Mouse (Mus musculus) heart, embryonic 15.5 days (tissue): ENCODE results near the gene Tekt1. TPM values are rescaled to one million over a fixed set of nuclear protein-coding genes. Genes with fewer than 3 reads are reported as not detected.
"Not testable (repeated sequence)": the region's sequence is repeated elsewhere in the genome, so short reads cannot be mapped to it uniquely, and the experiment has no call there.

ENCODE experiments used
- ATAC-seq: fragments of 200-750 bp; cut with Nextera tagmentation; replicated peaks from 2 replicates; pipeline ENCODE4 v1.8.0; 2017; ENCODE audit warnings: low read depth, moderate TSS enrichment; ENCODE audit not compliant: insufficient number of reproducible peaks, insufficient read depth, low FRiP score
- H3K27ac ChIP-seq: fragments of 300-500 bp; sonication (generic); 2 replicates; pipeline ENCODE4 v1.5.1; 2015; ENCODE audit warnings: mild to moderate bottlenecking, inconsistent platforms
- H3K27me3 ChIP-seq: fragments of 300-500 bp; sonication (generic); 2 replicates; pipeline ENCODE4 v1.6.1; 2015; ENCODE audit warnings: inconsistent platforms
- H3K36me3 ChIP-seq: fragments of 300-500 bp; sonication (generic); 2 replicates; pipeline ENCODE4 v1.6.1; 2015; ENCODE audit warnings: mild to moderate bottlenecking, inconsistent platforms
- H3K4me1 ChIP-seq: fragments of 300-500 bp; sonication (generic); replicated peaks from 2 replicates; pipeline ENCODE4 v1.6.1; 2015; ENCODE audit warnings: inconsistent platforms
- H3K4me2 ChIP-seq: fragments of 300-500 bp; sonication (generic); 2 replicates; pipeline ENCODE4 v1.6.1; 2015; ENCODE audit warnings: inconsistent platforms, mild to moderate bottlenecking, moderate library complexity
- H3K4me3 ChIP-seq: fragments of 300-500 bp; sonication (generic); 2 replicates; pipeline ENCODE4 v1.5.1; 2015; ENCODE audit warnings: mild to moderate bottlenecking, inconsistent platforms
- H3K9ac ChIP-seq: fragments of 300-500 bp; sonication (generic); 2 replicates; pipeline ENCODE4 v1.6.1; 2015; ENCODE audit warnings: mild to moderate bottlenecking, inconsistent platforms
- H3K9me3 ChIP-seq: fragments of 300-500 bp; sonication (generic); replicated peaks from 2 replicates; pipeline ENCODE4 v1.6.1; 2016; ENCODE audit warnings: inconsistent platforms
- WGBS: fragments of 180-500 bp; shearing (Covaris S2); methylation state at CpG from one replicate; pipeline ENCODE4 v1.1.7; 2015; ENCODE audit warnings: mixed read lengths; 5-methylcytosine and 5-hydroxymethylcytosine counted together
- polyA plus RNA-seq: library from polyadenylated mRNA; unstranded; fragments of >200 nt; fragmentation: Nextera tagmentation; extraction: Ambion mirVana; gene quantifications from 2 replicates; pipeline ENCODE4 v1.2.1, GENCODE M21; 2015

Gene Tekt1
- polyA plus RNA-seq, 1 experiment from 2014 or later: 0.72 TPM

DNA sequence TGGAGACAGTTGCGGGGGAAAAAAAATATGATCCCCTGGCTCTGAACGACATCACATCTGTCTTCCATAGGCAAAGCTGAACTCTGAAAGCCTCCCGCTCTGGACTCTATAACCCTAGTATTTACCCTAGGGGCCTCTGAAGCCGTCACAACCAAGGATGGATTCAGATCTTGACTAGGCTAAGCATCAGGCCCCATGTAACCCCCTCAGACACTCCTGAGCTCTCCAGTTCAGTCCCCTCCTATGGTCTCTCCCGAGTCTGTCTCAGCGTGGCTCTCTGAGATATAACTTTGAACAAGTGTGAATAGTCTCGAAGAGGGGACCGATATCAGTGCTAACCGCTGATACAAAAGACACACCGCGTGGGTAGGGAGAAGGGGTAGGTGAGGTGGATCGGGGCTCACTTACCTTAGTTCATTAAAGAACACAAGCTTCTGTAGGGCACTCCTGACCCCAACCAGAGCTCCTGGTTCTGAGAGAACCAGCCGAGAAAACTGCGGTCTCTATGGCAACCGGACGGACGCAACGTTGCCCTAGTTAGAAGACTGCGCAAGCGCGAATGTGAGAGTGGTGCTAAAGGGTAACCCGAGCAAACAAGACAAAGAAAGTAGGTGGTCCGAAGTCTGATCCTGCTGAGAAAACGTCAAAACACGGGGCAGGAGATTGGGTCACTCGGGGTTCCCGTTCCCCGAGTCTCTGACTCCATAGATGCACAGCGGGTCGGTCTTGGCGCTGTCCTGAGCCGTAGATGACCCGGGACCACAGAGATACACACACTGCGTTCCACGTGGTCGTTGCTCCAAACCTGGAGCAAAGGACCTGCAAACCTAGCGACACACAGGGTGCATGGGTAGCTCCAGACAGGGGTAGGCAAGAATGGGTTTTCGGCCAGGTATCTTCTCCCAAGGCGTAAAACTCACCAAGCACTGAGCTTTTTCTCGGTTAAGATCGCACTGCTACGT lies 576 bp downstream of the Tekt1 start:
- 10% methylated on average over 42 of the region's 42 CpGs for WGBS
- Histone ChIP-seq H3K9ac (peak overlapping the region; percentile 45), H3K36me3 (no peaks in the 10 kb centered on the region), H3K27ac (no peak overlapping the region), H3K27me3 (no peaks in the 10 kb centered on the region; the same call in 1 of the 2 replicates), H3K4me2 (peak overlapping the region; percentile 92), H3K4me1 (peaks cover 15% of the 10 kb centered on the region; the same call in 1 of the 2 replicates), H3K9me3 (no peaks in the 10 kb centered on the region), H3K4me3 (peak overlapping the region; percentile 52)
- 0 out of 2 replicates have a peak, but pooled peaks have one; percentile 22 for ATAC-seq

DNA sequence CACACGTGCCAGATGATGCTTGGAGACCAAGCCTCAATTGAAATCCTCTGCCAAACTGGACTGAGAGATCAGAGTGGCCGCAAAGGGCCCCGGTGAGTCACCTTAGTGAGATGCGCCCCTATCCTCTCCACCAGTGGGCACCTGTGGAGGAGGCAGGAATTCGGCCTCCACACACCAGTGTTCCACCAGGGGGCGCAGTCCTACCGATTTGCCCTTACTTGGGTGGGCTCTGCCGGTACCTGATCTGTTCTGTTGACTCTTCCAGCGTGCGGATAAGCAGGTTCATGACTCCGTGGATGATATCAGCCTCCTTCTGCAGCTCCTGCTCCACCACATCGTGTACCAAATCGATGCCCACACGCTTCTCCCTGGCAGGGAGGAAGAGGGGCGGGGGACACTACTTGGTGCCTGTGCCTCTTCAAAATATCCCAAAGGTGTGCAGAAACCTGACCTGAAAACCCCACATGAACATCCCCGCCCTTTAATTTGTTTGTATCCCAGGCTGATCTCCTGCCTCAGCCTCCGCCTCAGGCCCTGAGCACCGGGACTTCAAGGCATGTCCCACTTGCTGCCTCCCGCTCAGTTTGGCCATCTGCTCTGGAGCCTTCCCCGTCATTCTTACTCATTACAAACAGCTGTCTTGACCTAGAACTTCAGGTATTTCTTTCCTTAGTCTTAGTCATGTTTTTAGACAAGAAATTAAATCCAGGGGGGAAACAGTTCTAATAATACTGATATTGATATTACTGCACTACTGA lies 7.1 kb downstream of the Tekt1 start:
- H3K9me3 ChIP-seq: no peaks in the 10 kb centered on the region
- peak; percentile 62 for ATAC-seq
- WGBS: 21% methylated on average over 20 of the region's 20 CpGs
- H3K4me1 ChIP-seq: peaks cover 3% of the 10 kb centered on the region
- peak overlapping the region; percentile 45 for H3K4me2 ChIP-seq
- no peak overlapping the region for H3K4me3 ChIP-seq
- no peaks in the 10 kb centered on the region for H3K36me3 ChIP-seq
- no peak overlapping the region for H3K27ac ChIP-seq
- no peak overlapping the region for H3K9ac ChIP-seq
- no peaks in the 10 kb centered on the region for H3K27me3 ChIP-seq

DNA sequence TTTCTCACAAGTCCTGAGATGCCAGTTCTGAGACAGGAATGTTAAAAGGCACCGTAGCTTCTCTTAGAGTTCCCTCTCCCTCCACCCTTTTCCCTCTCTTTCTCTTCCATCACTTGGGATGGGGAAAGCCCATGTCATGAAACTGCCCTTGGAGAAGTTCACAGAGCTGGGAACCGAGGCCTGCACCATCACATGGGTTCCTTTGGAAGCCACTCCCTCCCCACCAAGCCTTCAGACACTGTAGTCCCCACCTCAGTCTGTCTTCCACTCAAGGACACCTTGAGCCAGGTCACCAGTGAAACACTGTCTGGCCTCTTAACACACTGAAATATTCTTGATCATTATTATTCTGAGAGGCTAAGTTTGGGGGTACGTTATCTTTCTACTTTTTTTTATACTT lies 9.1 kb downstream of the Tekt1 start:
- H3K27ac ChIP-seq: no peak overlapping the region
- no peak for ATAC-seq
- H3K4me2 ChIP-seq: no peak overlapping the region
- H3K9me3 ChIP-seq: no peaks in the 10 kb centered on the region
- 73% methylated on average over 3 of the region's 3 CpGs for WGBS
- H3K27me3 ChIP-seq: no peaks in the 10 kb centered on the region
- H3K4me3 ChIP-seq: no peak overlapping the region
- peaks cover 3% of the 10 kb centered on the region for H3K4me1 ChIP-seq
- H3K36me3 ChIP-seq: no peaks in the 10 kb centered on the region
- H3K9ac ChIP-seq: no peak overlapping the region

DNA sequence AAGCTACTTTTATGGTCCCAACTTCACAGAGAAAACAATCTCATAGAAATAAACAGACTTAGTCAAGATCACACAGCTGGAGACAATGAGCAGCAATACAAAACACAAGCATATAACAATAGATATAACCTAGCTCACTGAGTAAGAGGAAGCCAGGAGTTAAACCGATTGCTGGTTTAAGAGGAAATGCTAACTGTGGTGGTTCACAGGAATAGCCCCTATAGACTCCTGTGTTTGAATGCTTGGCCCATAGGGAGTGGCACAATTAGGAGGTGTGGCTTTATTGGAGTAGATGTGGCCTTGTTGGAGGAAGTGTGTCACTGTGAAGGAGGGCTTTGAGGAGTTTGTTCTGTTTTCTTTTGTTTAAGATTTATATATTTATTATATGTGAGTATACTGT lies 10.0 kb downstream of the Tekt1 start:
- no peak overlapping the region for H3K27ac ChIP-seq
- H3K9me3 ChIP-seq: no peaks in the 10 kb centered on the region
- no peaks in the 10 kb centered on the region for H3K27me3 ChIP-seq
- no peak overlapping the region for H3K9ac ChIP-seq
- no peaks in the 10 kb centered on the region for H3K36me3 ChIP-seq
- no peak for ATAC-seq
- no peak overlapping the region for H3K4me3 ChIP-seq
- H3K4me1 ChIP-seq: peaks cover 3% of the 10 kb centered on the region
- H3K4me2 ChIP-seq: no peak overlapping the region
- 51% methylated on average over 1 of the region's 1 CpGs for WGBS

DNA sequence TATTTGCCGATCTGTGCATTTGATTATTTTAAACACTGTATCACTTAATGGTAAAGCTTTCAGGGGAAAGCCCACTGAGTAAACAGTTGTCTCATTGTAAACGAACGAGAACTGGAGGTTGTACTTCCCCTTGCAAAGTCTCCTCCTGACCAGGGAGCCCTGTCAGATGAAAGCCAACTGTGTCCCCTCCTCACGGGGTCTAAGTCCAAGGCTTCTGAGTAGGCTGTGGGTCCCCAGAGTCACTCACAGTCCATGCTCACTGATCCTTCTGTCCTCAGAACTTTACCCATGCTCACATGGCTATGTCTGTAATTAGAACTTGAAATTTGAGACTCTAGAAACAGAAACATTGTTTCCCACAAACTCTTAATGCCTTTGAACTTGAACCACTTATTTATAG lies 12.6 kb downstream of the Tekt1 start:
- Histone ChIP-seq H3K4me3 (no peak overlapping the region), H3K4me1 (no peaks in the 10 kb centered on the region), H3K9ac (no peak overlapping the region), H3K27ac (no peak overlapping the region), H3K9me3 (no peaks in the 10 kb centered on the region), H3K36me3 (no peaks in the 10 kb centered on the region), H3K27me3 (no peaks in the 10 kb centered on the region), H3K4me2 (no peak overlapping the region)
- 74% methylated on average over 4 of the region's 4 CpGs for WGBS
- no peak for ATAC-seq

DNA sequence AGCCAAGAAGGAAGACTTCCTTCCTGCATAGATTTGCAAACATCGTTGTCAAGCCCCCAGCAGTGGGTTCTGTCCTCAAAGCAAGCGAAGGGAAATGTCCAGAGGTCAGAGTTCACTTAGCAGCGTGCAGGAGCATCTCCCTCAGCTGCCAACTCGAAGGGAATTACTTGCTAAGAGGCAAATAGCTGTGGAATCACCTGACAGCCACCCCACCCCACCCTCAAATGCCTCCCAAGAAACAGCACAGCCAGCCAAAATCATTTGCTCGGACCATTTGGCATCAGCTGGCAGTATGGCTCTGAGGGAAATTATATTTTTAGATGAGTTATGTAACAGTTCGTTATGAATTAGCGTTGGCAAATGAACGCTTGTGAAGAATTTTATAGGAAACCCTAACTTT lies 13.2 kb downstream of the Tekt1 start:
- H3K27me3 ChIP-seq: no peaks in the 10 kb centered on the region
- no peak for ATAC-seq
- H3K36me3 ChIP-seq: no peaks in the 10 kb centered on the region
- no peaks in the 10 kb centered on the region for H3K9me3 ChIP-seq
- H3K27ac ChIP-seq: no peak overlapping the region
- no peak overlapping the region for H3K9ac ChIP-seq
- H3K4me2 ChIP-seq: no peak overlapping the region
- no peak overlapping the region for H3K4me3 ChIP-seq
- WGBS: 54% methylated on average over 8 of the region's 8 CpGs
- no peaks in the 10 kb centered on the region for H3K4me1 ChIP-seq

DNA sequence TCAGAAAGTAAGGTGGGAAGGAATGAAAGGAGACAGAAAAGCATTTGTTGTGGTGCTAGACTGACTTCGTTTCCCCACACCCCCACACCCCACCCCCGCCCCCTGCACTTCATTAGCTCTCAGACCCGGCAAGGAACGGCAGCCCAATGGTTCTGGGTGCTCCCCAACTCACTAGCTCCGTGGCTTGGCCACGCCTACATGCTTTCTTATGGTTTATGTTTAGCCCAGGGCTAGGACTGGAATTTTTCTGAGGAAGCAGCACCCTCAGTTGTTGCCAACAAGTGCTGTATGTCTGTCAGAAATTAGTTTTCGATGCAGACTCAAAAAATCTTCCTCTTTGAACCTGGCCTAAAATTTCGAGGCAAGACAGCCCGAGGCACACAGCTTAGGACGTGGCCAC lies 13.7 kb downstream of the Tekt1 start:
- Histone ChIP-seq H3K4me1 (no peaks in the 10 kb centered on the region), H3K9ac (no peak overlapping the region), H3K9me3 (no peaks in the 10 kb centered on the region), H3K36me3 (no peaks in the 10 kb centered on the region), H3K4me2 (no peak overlapping the region), H3K4me3 (no peak overlapping the region), H3K27ac (no peak overlapping the region), H3K27me3 (no peaks in the 10 kb centered on the region)
- 52% methylated on average over 10 of the region's 10 CpGs for WGBS
- no peak for ATAC-seq

DNA sequence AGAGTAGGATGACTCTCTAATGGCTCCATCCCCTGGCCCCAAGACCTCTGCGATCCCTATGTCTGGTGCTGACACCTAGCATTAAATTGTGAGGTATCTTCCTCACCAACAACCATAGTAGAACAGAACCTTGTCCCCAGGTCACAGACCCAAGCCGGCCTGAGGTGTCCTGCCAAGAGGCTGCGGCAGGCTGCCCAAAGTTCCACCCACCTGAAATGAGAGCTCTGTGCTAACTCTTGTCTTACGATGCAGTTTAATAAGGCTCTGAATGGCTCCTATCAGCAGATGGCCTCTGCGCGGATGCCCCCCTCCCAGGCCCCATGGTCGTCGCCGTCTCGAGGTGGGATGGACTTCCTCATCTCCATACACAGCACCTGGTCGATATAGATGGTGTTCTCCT lies 17.8 kb downstream of the Tekt1 start:
- Histone ChIP-seq H3K36me3 (no peaks in the 10 kb centered on the region), H3K4me2 (no peak overlapping the region), H3K4me3 (no peak overlapping the region), H3K9me3 (no peaks in the 10 kb centered on the region), H3K9ac (no peak overlapping the region), H3K4me1 (peaks cover 4% of the 10 kb centered on the region; the same call in 1 of the 2 replicates), H3K27ac (no peak overlapping the region), H3K27me3 (no peaks in the 10 kb centered on the region)
- ATAC-seq: no peak
- WGBS: 83% methylated on average over 11 of the region's 11 CpGs

DNA sequence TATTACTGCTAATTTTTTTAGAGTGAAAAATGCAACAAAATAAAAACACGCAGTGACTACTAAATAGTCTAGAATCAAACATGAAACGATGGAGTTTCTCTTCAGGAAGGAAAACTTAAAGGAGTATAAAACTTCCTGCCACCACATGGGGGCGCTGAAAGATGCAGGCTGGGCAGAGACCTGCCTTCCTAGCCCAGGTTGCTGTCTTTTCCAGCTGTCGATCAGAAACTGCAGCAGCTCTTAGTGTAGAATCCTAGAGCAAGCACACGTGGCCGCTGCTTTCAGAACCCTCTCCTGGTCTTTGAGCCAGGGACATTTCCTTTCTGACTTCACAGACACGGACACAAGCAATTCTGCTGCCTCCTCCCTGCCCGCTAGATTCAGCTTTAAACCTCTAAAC lies 18.3 kb downstream of the Tekt1 start:
- no peak for ATAC-seq
- Histone ChIP-seq H3K4me2 (0 out of 2 replicates have a peak overlapping the region, but pooled peaks have one; percentile 13), H3K4me1 (peaks cover 4% of the 10 kb centered on the region; the same call in 1 of the 2 replicates), H3K27me3 (no peaks in the 10 kb centered on the region), H3K9me3 (no peaks in the 10 kb centered on the region), H3K36me3 (no peaks in the 10 kb centered on the region), H3K9ac (no peak overlapping the region), H3K4me3 (no peak overlapping the region), H3K27ac (no peak overlapping the region)
- 20% methylated on average over 8 of the region's 8 CpGs for WGBS

DNA sequence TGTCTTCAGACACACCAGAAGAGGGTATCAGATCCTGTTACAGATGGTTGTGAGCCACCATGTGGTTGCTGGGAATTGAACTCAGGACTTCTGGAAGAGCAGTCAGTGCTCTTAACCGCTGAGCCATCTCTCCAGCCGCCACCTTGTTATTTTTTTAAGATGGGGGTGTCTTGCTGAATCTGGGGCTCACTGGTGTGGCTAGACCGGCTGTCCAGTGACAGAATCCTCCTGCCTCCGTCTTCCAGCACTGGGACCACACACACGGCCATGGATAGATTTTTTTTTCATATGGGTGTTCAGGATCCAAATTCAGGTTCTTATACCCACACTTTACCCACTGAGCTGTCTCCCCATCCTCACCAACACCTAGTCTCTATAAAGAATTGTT lies 19.0 kb downstream of the Tekt1 start:
- not testable (repeated sequence) for H3K27me3 ChIP-seq, ATAC-seq, H3K27ac ChIP-seq, H3K4me1 ChIP-seq, H3K9ac ChIP-seq, H3K4me3 ChIP-seq, H3K4me2 ChIP-seq, H3K9me3 ChIP-seq, H3K36me3 ChIP-seq
- WGBS: 92% methylated on average over 5 of the region's 5 CpGs

DNA sequence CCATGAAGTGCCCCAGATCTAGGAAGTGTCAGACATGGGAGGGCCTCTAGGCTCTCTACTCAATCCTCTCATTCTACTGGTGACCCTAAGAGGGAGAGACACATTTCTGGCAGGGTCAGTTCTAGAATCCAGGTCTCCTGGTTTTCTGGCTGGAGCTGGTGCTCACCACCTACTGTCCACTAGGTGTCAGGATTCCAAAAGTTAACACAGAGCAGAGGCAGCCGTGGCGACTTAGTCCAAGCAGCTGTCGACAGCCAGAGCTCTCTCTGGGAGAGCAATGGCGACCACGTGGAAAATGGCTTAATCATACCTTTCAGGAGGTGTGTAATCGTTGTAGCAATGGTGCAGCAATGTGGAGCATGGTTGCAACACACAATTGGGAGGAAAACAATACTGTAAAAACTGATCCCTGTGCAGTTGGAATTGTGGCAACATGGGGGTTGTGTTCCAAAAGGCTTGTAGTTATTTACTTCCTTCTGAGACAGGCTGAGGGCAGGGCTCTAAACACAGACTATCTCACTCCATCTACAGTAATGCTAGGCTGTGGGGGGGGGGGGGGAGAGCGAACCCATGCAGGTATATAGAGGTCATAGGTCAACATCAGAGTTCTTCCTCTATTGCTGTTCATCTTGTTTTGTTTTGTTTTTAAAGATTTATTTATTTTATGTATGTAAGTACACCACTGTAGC lies 19.5 kb downstream of the Tekt1 start:
- no peak overlapping the region for H3K27ac ChIP-seq
- peaks cover 4% of the 10 kb centered on the region; the same call in 1 of the 2 replicates for H3K4me1 ChIP-seq
- no peak overlapping the region for H3K4me2 ChIP-seq
- no peaks in the 10 kb centered on the region for H3K9me3 ChIP-seq
- WGBS: 9% methylated on average over 7 of the region's 7 CpGs
- peak; percentile 64; the same call in 1 of the 2 replicates for ATAC-seq
- H3K36me3 ChIP-seq: no peaks in the 10 kb centered on the region
- H3K27me3 ChIP-seq: no peaks in the 10 kb centered on the region
- H3K4me3 ChIP-seq: no peak overlapping the region
- H3K9ac ChIP-seq: no peak overlapping the region
